Mouse (Mus musculus): ENCODE data around the gene Ajm1. TPM values are rescaled to one million over a fixed set of nuclear protein-coding genes. Genes with fewer than 3 reads are reported as not detected.

Gene Ajm1
- polyA plus RNA-seq, 1 experiment from 2014 or later = 0.21 TPM

DNA sequence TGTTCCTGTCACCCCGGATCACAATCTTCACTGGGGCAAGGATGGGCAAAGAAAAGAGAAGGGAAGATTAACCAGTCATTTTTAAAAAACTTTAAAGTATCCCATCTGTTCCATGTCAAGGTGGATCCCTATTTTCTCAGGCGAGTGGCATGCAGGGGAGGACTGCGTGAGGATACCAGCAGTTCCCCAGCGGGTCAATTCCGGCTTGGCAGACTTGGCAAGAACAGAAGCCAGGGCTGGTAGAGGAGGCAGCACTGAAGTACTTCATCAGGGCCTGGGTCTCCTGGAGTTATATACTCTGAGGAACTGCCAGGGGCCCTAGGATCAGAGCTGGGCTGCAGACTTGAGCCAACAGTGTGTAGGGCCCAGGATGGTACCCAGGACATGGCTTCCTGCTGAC is 21.0 kb upstream of the Ajm1 start:
- Histone ChIP-seq H3K4me3 (replicated peaks) (no peak overlapping the region), H3K27me3 (no peaks in the 10 kb centered on the region), H3K9me3 (replicated peaks) (no peaks in the 10 kb centered on the region), H3K9ac (no peak overlapping the region), H3K27ac (no peak overlapping the region), H3K4me1 (peaks cover 14% of the 10 kb centered on the region), H3K4me2 (no peak overlapping the region), H3K36me3 (peaks cover 67% of the 10 kb centered on the region)
- no peak for ATAC-seq (replicated peaks; ENCODE audit: low FRiP score)
- WGBS = 93% methylated on average over 5 of the region's 5 CpGs

- no peaks in the 10 kb centered on the region for H3K27me3 ChIP-seq
- H3K27ac ChIP-seq = no peak overlapping the region
- ATAC-seq (replicated peaks; ENCODE audit: low FRiP score) = no peak
- no peaks in the 10 kb centered on the region for H3K4me1 ChIP-seq
- H3K9ac ChIP-seq = no peak overlapping the region
- H3K9me3 ChIP-seq (replicated peaks) = no peaks in the 10 kb centered on the region
- no peak overlapping the region for H3K4me3 ChIP-seq (replicated peaks)
- WGBS = 87% methylated on average over 2 of the region's 2 CpGs
- H3K36me3 ChIP-seq = peaks cover 92% of the 10 kb centered on the region
- H3K4me2 ChIP-seq = no peak overlapping the region
These were observed 18.5 kb upstream of the Ajm1 start for GRCm38 (mm10) chr2:25600037-25600436.

GRCm38 (mm10) chr2:25598749-25599148 is 17.2 kb upstream of the Ajm1 start:
- no peak overlapping the region for H3K4me3 ChIP-seq (replicated peaks)
- no peaks in the 10 kb centered on the region for H3K4me1 ChIP-seq
- H3K27me3 ChIP-seq = no peaks in the 10 kb centered on the region
- H3K27ac ChIP-seq = no peak overlapping the region
- WGBS = 91% methylated on average over 1 of the region's 1 CpGs
- ATAC-seq (replicated peaks; ENCODE audit: low FRiP score) = no peak
- no peaks in the 10 kb centered on the region for H3K9me3 ChIP-seq (replicated peaks)
- H3K9ac ChIP-seq = no peak overlapping the region
- peaks cover 94% of the 10 kb centered on the region for H3K36me3 ChIP-seq
- H3K4me2 ChIP-seq = no peak overlapping the region

DNA sequence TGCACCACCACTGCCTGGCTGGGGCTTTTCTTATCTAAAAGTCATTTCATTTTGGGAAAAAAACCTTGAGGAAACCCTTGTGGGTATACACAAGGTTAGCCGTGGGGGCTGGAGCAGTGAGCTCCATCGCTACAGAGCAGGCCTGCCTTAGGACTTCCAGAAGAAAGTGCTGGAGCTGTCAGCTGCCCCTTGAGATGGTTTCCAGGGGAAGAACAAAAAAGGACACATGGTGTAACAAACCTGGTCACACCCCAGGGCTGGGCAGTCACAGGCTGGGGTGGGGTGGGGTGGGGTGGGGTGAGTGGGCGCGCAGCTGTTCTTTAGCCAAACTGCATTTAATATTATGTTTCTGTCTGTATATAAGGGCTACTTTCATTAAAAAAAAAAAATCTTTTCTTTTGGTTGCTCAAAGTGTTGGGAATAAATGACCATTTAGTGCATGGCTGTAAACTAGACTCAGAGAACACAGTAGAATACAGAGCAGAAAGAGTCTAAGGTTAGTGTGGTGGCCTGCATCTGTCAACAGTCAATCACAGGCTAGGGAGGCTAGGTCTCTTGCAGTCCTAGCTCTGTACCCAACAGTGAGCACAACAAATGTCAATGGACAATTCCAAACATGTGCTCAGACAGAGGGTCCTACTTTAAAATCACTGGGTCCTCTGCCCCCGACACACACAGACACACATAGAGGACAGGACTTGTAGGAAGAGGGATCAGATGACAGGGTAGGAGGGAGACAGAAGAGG is 15.4 kb upstream of the Ajm1 start:
- H3K9ac ChIP-seq = no peak overlapping the region
- ATAC-seq (replicated peaks; ENCODE audit: low FRiP score) = no peak
- H3K4me1 ChIP-seq = no peaks in the 10 kb centered on the region
- no peaks in the 10 kb centered on the region for H3K27me3 ChIP-seq
- no peak overlapping the region for H3K27ac ChIP-seq
- no peak overlapping the region for H3K4me3 ChIP-seq (replicated peaks)
- H3K4me2 ChIP-seq = no peak overlapping the region
- H3K36me3 ChIP-seq = peaks cover 95% of the 10 kb centered on the region
- no peaks in the 10 kb centered on the region for H3K9me3 ChIP-seq (replicated peaks)
- 89% methylated on average over 5 of the region's 5 CpGs for WGBS

DNA sequence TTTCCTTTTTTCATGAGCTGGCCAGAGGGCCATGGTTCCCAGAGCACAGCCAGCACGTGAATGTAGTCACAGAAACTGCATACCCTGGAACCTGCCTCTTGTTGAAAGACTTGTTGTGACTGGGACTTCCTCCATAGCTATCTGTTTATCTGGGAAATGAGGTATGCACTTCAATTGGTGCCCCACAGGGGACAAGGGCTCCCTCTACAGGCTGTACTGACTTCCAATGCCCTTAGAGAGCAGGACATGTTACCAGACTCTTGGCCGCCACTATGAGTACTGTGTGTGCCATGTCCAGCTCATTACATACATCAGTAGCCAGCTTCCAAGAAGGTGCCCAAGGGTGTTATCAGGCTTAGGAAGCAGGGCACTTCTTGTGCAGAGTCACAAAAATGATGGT is 10.3 kb upstream of the Ajm1 start:
- Histone ChIP-seq H3K9me3 (replicated peaks) (no peaks in the 10 kb centered on the region), H3K4me2 (no peak overlapping the region), H3K4me1 (no peaks in the 10 kb centered on the region), H3K27me3 (no peaks in the 10 kb centered on the region), H3K36me3 (peaks cover 92% of the 10 kb centered on the region), H3K4me3 (replicated peaks) (no peak overlapping the region), H3K9ac (no peak overlapping the region), H3K27ac (no peak overlapping the region)
- 73% methylated on average over 2 of the region's 2 CpGs for WGBS
- ATAC-seq (replicated peaks; ENCODE audit: low FRiP score) = no peak

DNA sequence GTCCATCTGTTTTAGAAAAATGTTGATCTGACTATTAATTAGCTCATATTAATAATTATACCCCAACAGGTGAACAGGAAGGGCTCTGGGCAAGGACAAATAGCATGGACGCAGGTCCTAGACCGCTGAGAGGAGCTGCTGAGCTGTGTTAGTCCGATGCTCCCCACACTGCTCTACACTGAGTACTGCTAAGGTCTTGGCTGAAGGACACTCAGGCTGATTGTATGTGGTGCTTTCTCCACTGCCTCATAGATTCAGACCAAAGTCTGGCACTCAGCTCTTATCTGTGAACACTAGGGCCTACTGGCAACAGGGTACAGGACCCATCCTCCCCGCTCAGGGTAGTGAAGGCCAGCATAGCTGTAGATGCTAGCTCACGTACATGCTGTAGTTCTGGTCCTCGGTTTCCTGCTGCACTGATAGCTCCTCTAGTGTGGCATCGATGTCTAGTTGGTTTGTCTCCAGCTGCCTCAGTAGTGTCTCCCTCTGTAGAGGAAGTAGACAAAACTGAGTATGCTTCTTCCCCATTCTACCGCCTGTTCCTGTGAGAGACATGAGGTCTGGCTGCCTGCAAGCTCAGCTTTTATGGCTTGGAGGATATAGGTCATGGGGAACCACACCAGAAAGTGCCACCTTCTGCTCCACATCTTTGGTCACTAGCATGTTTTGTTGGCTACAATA is 6.8 kb upstream of the Ajm1 start:
- H3K27me3 ChIP-seq = no peaks in the 10 kb centered on the region
- no peaks in the 10 kb centered on the region for H3K4me1 ChIP-seq
- no peak overlapping the region for H3K4me3 ChIP-seq (replicated peaks)
- no peak for ATAC-seq (replicated peaks; ENCODE audit: low FRiP score)
- H3K9ac ChIP-seq = no peak overlapping the region
- H3K36me3 ChIP-seq = peaks cover 94% of the 10 kb centered on the region
- 92% methylated on average over 8 of the region's 8 CpGs for WGBS
- no peak overlapping the region for H3K4me2 ChIP-seq
- no peak overlapping the region for H3K27ac ChIP-seq
- H3K9me3 ChIP-seq (replicated peaks) = no peaks in the 10 kb centered on the region

DNA sequence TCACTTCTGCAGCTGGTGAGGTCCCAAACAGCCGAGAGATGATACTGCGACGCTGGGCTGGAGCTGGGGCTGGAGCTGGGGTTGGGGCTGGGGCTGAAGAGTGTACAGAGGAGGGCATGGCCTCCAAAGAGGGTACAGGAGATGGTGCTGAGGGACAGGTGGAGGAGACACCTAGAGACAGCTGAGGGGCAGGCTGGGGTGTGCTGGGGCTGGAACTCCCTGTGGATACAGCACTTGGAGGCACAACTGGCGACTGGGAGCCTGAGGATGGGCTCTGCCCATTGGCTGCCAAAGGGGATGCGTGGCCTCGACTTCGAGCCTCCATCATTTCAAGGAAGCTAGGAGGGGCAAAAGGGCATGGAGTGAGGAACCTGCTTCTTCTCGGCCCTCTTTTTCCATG is 5.7 kb upstream of the Ajm1 start:
- peaks cover 89% of the 10 kb centered on the region for H3K36me3 ChIP-seq
- no peak overlapping the region for H3K4me2 ChIP-seq
- H3K27me3 ChIP-seq = no peaks in the 10 kb centered on the region
- no peak for ATAC-seq (replicated peaks; ENCODE audit: low FRiP score)
- H3K9ac ChIP-seq = no peak overlapping the region
- H3K27ac ChIP-seq = no peak overlapping the region
- WGBS = 85% methylated on average over 8 of the region's 8 CpGs
- H3K4me3 ChIP-seq (replicated peaks) = no peak overlapping the region
- peaks cover 8% of the 10 kb centered on the region for H3K4me1 ChIP-seq
- no peaks in the 10 kb centered on the region for H3K9me3 ChIP-seq (replicated peaks)

DNA sequence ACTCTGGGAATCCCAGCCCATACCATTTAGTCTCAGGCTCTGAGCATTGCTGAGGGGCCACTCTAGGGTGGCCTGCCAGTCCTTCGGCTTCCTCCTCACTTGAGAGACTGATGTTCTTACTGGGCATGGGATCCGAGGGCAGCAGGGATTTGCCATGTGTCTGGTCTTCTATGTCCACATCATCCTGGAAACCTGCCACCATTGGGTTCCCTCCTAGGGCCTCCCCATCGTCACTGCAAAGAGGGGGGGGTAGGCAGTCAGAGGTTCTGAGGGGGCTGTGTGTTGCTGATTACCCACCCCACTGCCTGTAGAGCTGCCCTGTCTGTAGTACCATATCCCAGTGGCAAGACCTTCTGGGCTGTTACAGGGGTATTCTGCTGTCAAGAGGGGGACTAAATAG is 4.0 kb upstream of the Ajm1 start:
- Histone ChIP-seq H3K4me2 (no peak overlapping the region), H3K27ac (no peak overlapping the region), H3K9ac (no peak overlapping the region), H3K27me3 (peaks cover 8% of the 10 kb centered on the region), H3K36me3 (peaks cover 72% of the 10 kb centered on the region), H3K4me3 (replicated peaks) (no peak overlapping the region), H3K9me3 (replicated peaks) (no peaks in the 10 kb centered on the region), H3K4me1 (peaks cover 25% of the 10 kb centered on the region)
- no peak for ATAC-seq (replicated peaks; ENCODE audit: low FRiP score)
- 79% methylated on average over 3 of the region's 3 CpGs for WGBS

DNA sequence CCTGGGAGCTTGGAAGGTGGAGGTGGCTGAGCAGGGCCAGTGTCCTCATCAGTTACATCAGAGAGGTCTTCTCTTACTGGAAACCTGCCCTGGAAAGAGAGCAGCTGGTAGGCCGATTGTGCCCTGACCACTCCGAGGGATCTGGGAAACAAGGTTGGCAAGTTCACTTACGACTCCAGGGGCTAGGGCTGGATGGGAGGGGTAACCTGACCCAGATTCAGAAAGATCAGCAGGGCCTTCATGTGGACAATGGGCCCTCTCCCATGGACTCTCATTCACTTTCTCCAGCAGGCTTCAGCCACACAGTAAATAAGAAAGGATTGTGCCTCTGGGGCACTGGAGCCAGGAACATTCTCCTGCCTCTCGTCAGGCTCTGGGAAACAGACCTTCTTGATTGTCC is 3.3 kb upstream of the Ajm1 start:
- ATAC-seq (replicated peaks; ENCODE audit: low FRiP score) = no peak
- H3K36me3 ChIP-seq = peaks cover 65% of the 10 kb centered on the region

DNA sequence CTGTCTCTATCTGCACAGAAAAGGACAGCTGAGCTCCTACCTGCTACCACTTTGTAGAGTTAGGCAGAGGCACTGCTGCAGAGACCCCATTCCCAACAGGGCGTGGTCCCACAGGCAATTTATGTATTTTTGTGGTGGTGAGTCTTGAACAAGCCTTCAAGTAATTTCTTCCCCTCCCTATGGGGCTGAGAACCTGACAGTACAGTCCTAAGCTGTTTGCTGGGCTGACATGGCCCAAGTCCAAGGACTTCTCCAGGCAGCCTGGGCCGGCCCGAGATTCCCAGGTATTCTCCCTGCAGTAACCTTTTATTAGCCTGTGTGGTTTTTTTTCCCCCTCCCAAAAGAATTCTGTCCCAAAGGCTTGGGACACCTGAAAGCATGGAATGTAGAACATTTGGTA is 2.6 kb upstream of the Ajm1 start:
- H3K9me3 ChIP-seq (replicated peaks) = no peaks in the 10 kb centered on the region
- WGBS = 91% methylated on average over 3 of the region's 3 CpGs
- H3K4me2 ChIP-seq = no peak overlapping the region
- peaks cover 58% of the 10 kb centered on the region for H3K36me3 ChIP-seq
- H3K4me1 ChIP-seq = peaks cover 36% of the 10 kb centered on the region
- H3K4me3 ChIP-seq (replicated peaks) = no peak overlapping the region
- ATAC-seq (replicated peaks; ENCODE audit: low FRiP score) = no peak
- H3K9ac ChIP-seq = no peak overlapping the region
- no peak overlapping the region for H3K27ac ChIP-seq
- H3K27me3 ChIP-seq = peaks cover 22% of the 10 kb centered on the region

More for the DNA sequence above, 3.3 kb upstream of the Ajm1 start:
- H3K9ac ChIP-seq = no peak overlapping the region
- peaks cover 15% of the 10 kb centered on the region for H3K27me3 ChIP-seq
- H3K9me3 ChIP-seq (replicated peaks) = no peaks in the 10 kb centered on the region
- WGBS = 77% methylated on average over 4 of the region's 4 CpGs
- peaks cover 29% of the 10 kb centered on the region for H3K4me1 ChIP-seq
- H3K27ac ChIP-seq = no peak overlapping the region
- H3K4me3 ChIP-seq (replicated peaks) = no peak overlapping the region
- H3K4me2 ChIP-seq = no peak overlapping the region

DNA sequence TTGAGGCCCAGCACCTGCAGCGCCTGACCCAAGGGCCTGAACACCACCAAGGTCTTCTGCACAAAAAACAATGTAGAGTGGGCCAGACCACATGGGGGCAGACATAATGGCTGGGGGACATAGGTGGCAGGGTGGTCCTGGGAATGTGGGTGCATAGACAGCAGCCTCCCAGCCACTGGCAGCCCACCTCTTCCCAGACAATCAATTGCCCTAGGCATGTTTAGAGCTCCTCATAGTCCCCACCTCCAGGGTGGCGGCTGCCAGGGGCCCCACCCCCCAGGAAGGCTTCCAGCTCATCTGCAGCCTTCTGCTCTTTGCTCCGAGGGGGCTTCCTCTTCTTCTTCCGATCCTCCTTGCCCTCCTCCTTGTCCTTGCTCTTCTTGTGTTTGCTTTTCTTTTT is 2.0 kb upstream of the Ajm1 start:
- Histone ChIP-seq H3K36me3 (peaks cover 55% of the 10 kb centered on the region), H3K4me3 (replicated peaks) (no peak overlapping the region), H3K4me2 (no peak overlapping the region), H3K4me1 (peaks cover 42% of the 10 kb centered on the region), H3K9me3 (replicated peaks) (no peaks in the 10 kb centered on the region), H3K27ac (no peak overlapping the region), H3K9ac (no peak overlapping the region), H3K27me3 (peaks cover 28% of the 10 kb centered on the region)
- 66% methylated on average over 4 of the region's 4 CpGs for WGBS
- ATAC-seq (replicated peaks; ENCODE audit: low FRiP score) = no peak

- H3K9me3 ChIP-seq (replicated peaks) = no peaks in the 10 kb centered on the region
- no peak overlapping the region for H3K4me2 ChIP-seq
- peaks cover 51% of the 10 kb centered on the region for H3K36me3 ChIP-seq
- ATAC-seq (replicated peaks; ENCODE audit: low FRiP score) = no peak
- 84% methylated on average over 6 of the region's 6 CpGs for WGBS
- peaks cover 47% of the 10 kb centered on the region for H3K4me1 ChIP-seq
- H3K9ac ChIP-seq = no peak overlapping the region
- no peak overlapping the region for H3K27ac ChIP-seq
- H3K4me3 ChIP-seq (replicated peaks) = no peak overlapping the region
- H3K27me3 ChIP-seq = peaks cover 33% of the 10 kb centered on the region
These were observed 1.5 kb upstream of the Ajm1 start for GRCm38 (mm10) chr2:25583120-25583481.

All from kidney, embryonic 15.5 days (tissue).